Mouse (Mus musculus) small intestine, adult 2 months (tissue): Measurements from ENCODE around the gene Pdha2.

Experiments used
- CTCF ChIP-seq: fragments of 200-500 bp; IDR thresholded peaks from 2 replicates; pipeline ENCODE4 v1.5.1; 2012; ENCODE audit warnings: low read depth, mild to moderate bottlenecking, control low read depth, inconsistent platforms, low read length, moderate library complexity, mixed read lengths; ENCODE audit not compliant: insufficient replicate concordance, insufficient read length; ENCODE audit errors: extremely low read depth
- POLR2A ChIP-seq: fragments of 200-500 bp; IDR thresholded peaks from 2 replicates; pipeline ENCODE4 v1.6.1; 2012; ENCODE audit warnings: low read depth, mild to moderate bottlenecking, control low read depth, inconsistent platforms, low read length, moderate library complexity

GRCm38 (mm10) chr3:141191653-141192052, 20.5 kb downstream of the Pdha2 start:
- no peak for TF ChIP-seq CTCF
- TF ChIP-seq POLR2A: no peak
